Mouse (Mus musculus): ENCODE results near the gene Ly6g6c.
A peak's percentile ranks its signal among the peaks of the same experiment; 100 is the strongest.

Gene Ly6g6c

DNA sequence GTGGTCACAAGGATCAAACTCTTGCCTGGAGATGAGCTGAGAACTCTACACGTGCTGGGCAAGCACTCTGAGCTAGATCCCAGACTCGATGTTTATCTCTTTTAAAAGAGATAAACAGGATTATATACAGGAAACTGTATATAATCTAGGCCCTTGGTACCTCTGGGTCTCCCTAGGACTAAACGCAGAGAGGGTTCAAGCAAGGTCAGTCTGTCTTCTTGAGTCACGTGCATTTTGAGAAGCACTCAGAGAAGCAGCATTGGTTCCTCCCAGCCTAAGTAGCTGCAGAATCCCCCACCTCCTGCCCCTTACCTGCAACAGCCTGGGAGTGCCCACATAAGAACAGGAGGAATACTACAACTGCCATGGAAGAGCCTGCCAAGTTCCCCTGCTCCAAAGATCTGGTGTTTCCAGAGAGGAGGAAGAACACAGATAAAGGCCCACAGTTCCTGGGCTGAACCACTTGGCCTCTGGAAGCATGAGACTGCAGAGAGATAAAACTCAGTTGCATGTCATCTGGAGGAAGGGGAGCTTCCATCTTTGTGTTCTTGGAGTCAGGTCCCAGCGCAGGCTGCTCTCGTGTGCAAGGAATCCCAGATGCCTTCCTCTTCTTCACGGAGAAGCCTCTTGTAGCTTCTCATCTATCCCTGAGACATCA, 20.1 kb downstream of the Ly6g6c start, which contains the start of gene Ly6g6f:
Gene Ly6g6f, minus strand, starts transcription at position 403 of the 658 bp plus-strand sequence.
- DNase-seq: no peak

DNA sequence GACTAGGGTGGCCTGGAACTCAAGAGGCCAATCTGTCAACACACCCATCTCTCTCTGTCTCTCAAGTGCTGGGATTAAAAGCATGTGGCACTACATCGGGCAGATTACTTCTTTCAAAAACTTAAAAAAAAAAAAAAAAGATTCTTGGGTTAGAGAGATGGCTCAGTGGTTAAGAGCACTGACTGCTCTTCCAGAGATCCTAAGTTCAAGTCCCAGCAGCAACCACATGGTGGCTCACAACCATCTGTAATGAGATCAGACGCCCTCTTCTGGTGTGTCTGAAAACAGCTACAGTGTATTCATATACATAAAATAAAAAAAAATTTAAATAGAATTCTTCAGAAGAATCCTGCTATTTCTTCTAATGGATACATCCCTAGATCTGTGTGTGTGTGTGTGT, 23.0 kb downstream of the Ly6g6c start:
- DNase-seq: peak in 1 of 2 experiments; percentile 37

GRCm38 (mm10) chr17:35088825-35089644, 23.8 kb downstream of the Ly6g6c start, which contains the start of gene Abhd16a:
Gene Abhd16a, plus strand, starts transcription at chr17:35089263.
- DNase-seq: peak; percentile 94 to 97

DNA sequence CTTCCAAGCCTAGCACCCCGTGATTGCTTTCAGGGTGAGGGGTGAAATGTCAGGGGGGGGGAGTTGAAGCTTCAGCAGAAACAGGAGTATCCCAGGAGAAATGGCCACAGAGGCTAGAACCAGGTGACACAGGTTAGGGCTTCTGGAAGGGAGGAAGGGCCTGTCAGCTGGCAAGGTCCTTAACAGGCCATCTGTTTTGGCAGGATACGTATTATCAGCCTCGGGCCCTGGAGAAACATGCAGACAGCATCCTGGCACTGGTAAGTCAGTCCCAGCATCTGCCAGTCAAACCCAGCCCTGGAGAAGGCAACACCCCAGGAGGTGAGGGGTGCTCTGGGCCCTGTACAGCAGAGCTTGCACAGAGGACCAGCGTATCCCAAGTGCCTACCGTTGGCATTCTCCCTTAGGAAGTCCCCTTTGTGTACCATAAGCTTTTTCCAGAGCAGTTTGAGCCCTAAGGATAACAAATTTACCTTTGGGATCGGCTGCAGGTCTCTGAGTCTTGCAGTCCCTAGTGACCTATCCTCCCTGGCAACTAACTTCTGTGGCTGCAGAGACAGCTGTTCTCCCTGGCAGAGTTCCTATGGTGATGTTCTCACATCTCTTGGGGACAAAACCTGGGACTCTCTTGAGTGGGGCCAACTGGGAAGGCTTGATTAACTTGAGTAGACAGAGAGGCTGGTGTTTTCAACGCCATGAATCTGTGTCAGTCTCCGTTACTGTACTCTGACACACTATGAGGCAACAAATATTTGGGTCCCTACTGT, 25.2 kb downstream of the Ly6g6c start:
- peak; percentile 84 to 89 for DNase-seq

DNA sequence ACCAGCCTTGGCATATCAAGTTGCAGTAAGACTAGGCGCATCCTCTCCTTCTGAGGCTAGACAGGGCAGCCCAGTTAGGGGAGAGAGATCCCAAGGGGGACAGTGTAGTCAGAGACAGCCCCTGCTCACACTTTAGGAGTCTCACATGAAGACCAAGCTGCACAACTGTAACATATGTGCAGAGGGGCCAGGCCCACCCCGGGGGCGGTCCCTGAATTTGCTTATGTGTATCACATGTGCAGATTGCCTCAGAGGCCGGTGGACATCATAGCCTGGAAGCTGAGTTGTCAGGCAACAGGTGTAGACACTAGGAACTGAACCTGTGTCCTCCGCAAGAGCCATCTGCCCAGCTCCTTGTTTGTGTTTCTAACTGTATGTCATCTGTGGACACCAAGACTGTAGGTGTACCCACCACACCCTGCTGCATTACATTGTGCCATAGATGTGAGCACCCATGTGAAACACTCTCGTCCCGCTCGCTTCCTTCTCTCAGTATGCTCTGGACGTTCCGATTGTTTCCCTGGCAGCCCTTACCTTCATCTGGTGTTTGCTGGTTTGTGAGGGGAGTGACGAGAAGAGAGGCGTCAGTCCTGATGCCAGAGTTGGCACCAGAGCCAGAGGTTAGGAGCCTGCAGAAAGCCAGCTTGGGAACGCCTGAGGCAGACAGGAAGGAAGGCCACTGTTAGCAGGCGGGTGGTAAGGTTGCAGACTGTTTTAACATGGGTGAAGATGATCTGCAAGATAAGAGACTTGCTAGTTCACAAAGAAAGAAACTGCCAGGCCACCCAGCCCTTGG, 27.4 kb downstream of the Ly6g6c start:
- DNase-seq: peak in 1 of 2 experiments; percentile 45

- no peak for DNase-seq
Measured at GRCm38 (mm10) chr17:35094475-35095365, 29.5 kb downstream of the Ly6g6c start.

DNA sequence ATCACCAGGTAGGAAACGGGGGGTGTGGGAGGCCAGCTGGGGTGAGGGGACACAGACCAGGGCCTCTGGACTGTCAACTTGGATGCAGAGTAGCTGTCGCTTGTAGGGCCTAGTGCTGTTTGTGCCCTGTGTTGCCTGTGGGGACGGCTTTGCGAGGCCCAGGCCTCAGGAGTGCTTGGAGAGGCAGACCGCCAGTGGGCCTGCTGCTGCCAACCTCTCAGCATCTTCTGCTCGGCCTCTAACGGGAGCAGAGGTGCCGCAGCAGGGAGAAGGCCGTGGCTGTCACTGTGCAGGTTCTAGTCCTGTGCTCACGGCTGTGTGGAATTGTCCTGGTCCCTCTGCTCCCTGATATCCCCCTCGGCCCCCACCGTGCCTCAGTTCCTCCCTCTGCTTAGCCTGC, 31.4 kb downstream of the Ly6g6c start:
- no peak for DNase-seq

- peak; percentile 74 to 80 for DNase-seq
Measured at GRCm38 (mm10) chr17:35097164-35097655, 32.0 kb downstream of the Ly6g6c start.

DNA sequence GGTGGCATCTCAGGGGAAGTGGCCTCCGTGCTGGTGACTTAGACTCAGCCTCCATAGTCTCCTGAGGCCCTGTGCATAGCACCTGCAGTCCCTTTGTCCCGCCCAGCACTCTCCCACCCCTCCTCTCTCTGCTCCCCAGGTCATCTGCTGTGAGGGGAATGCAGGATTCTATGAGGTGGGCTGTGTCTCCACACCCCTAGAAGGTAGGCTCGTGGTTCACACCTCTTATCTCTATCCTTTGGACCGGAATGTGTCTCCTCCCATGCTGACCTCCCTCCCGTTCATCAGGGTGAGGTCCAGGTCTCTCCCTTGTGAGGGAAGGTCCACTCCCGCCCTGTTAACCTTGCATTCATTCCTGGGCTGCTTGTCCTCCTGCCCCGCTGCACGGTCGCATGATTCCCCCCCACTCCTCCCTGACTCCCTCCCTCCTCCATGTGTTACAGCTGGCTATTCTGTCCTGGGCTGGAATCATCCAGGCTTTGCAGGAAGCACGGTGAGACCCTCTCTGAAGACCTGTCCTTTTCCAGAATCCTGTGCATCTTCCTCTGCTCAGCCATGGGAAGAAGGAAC, 35.1 kb downstream of the Ly6g6c start:
- DNase-seq: no peak

DNA sequence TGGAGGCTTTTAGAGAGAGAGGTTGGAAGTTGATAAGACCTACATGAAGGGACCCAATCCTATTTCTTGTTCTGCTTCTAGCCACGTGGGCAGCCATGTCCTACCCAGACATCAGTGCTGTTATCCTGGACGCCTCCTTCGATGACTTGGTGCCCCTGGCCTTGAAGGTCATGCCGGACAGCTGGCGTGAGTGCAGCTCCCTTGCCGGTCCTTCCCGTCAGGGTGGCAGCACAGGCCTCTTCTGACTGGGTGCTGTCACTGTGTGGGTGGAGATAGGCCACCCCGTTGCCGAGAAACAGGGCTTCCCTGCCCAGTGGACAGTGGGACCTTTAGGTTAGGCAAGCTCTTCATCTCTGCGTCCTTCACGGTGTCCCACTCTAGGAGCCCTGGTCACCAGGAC, 36.0 kb downstream of the Ly6g6c start:
- no peak for DNase-seq

- DNase-seq: peak in 1 of 2 experiments; percentile 59
Measured at GRCm38 (mm10) chr17:35102299-35102698, 37.1 kb downstream of the Ly6g6c start.

DNA sequence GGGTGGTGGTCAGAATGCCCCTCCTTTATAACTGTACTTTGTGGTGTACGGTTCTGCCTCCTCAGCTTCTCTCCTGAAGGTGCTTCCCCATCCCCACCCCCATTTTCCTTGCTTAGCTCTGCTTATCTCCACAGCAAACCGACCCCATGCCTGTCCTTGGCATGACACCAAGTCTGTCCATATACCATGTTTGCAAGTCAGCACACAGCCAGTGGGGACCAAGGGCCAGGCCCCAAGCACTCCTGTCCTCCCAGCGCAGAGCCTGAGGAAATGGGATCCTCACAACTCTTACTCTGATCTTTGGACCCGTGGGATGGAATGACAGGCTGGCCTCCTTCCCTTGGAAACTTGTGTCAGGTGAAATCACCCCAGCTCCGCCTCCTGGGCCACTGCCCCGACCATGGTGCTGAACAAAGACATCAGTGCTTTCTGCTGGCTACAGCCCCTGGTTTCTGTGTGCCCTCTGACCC, 38.1 kb downstream of the Ly6g6c start:
- peak in 1 of 2 experiments; percentile 34 for DNase-seq

GRCm38 (mm10) chr17:35104079-35104478, 38.9 kb downstream of the Ly6g6c start:
- no peak for DNase-seq

- no peak for DNase-seq
Measured at GRCm38 (mm10) chr17:35104754-35105153, 39.6 kb downstream of the Ly6g6c start.

DNA sequence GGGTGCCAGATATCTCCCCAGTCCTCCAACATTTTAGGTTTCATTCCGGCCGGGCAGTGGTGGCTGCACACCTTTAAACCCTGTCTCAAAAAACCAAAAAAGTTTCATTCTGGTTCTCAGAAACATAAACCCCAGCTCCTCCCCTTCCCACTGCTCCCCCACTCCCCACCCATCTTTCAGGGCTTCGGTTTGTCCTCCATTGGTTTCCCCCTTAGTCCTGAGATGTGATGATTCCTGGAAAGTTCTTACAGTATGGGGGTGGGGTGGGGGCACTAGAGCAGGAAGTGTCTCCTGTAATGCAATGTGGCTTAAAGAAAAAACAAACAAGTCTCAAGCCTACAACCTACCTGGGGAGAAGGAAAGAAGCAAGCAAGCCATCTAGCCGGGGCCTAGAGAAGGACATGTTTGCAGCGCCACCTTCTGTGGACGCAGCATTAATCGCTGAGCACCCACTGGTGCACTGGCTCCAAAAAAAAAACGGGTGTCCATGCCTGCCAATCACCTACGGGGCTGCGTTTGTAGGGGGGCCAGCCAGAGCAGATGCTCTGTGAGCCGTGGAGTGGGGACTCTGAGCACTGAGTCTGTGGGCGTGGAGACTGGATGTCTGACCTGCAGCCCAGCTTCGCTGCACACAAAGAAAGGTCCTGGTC, 40.7 kb downstream of the Ly6g6c start:
- peak; percentile 79 to 81 for DNase-seq

- no peak for DNase-seq
Measured at GRCm38 (mm10) chr17:35106522-35106921, 41.3 kb downstream of the Ly6g6c start.

- DNase-seq: peak; percentile 82 to 84
Measured at GRCm38 (mm10) chr17:35108097-35108496, 42.9 kb downstream of the Ly6g6c start, which contains the start of gene Ly6g5c. Gene Ly6g5c, plus strand, starts transcription at chr17:35108279.

DNA sequence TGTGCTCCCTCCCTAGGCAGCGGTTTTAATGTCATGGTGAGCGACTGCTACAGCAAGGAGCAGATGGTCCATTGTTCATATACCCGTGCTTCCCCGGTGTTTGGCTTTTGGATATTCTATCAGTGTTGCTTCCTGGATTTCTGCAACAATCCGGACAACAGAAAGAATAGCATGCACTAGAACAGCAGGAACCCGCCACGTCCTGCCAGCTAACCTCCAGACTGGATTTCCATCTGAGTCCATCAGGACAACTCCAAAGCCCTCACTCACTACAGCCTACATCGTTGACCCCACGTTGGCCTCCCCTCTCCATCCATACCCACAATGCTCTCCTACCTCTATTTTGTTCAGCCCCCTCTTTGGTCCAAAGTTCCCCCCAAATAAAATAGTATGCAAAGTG, 46.6 kb downstream of the Ly6g6c start:
- no peak for DNase-seq

- peak; percentile 60 to 64 for DNase-seq
Measured at GRCm38 (mm10) chr17:35115046-35116019, 50.1 kb downstream of the Ly6g6c start, which contains the start of gene Ly6g5b. Gene Ly6g5b, minus strand, starts transcription at chr17:35115428.
